Mouse (Mus musculus): ENCODE results near the gene Abcc8. TPM values are rescaled to one million over a fixed set of nuclear protein-coding genes. Genes with fewer than 3 reads are reported as not detected.

Gene Abcc8
- total RNA-seq, 2 experiments from 2014 or later: 0.76 to 9.4 TPM

DNA sequence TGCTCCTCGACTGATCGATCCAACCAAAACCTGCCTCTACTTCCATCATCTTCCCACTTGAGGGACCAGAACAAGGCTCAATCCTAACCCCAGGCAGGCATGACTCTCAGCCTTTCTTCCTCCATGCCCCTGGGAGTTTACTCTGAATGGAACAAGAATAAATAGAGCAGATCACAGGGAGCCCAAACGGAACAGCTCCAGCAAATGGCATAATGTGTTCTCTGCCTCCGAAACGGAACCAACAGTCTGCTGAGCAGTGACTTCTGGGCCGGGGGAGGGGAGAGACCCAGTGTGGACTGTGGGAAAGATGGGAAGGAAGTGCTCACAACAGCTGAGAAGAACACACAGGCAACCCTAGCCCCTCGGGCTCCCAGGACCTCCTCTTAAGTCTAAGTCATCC is 22.1 kb downstream of the Abcc8 start:
- no peak for DNase-seq (ENCODE audit: low spot score in 2 of 2)

DNA sequence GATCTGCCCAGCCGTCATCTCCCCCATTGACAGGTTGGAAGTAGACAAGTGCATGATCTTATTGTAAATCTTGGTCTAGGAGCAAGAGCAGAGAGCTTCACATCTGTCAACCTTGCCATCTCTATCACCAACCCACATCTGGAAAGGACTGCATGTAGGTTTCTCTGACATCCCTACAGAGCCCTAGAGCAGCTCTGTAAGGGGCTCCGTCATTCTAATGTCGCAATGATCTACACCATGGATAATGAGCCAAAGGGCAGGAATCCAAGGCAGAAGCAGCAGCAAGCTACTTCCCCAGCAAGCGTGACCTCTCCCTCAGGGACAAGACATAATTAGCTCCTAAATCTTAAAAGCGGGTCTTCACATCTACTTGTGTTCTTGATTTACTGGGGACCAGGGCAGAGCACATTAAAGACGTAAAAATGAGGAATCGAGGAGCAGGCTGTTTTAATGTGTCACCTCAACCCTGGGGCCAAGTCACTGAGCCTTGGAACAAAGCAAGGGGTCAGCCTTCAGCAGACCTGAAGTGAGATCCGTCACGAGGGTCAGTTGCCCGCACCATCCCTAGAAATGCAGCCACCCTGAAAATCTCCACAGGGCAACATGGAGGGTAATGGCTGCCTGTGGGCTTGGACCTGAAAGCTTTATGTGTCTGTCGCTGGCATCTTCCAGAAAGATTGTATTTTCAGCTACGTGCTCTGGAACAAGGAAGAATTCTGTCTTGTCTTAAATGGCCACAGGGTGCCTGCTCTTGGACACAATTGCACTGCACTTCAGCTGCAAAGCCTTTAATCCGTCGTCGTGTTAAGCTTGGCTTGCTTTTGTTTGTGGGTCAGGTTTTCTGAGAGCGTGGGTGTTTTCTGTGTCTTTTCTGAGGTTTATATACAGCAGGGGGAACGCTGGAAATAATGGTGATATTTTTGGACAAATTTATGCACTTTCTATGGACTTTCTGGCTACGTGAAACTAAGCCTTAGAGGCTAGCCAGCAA is 25.0 kb downstream of the Abcc8 start:
- DNase-seq (ENCODE audit: low spot score in 2 of 2): no peak

DNA sequence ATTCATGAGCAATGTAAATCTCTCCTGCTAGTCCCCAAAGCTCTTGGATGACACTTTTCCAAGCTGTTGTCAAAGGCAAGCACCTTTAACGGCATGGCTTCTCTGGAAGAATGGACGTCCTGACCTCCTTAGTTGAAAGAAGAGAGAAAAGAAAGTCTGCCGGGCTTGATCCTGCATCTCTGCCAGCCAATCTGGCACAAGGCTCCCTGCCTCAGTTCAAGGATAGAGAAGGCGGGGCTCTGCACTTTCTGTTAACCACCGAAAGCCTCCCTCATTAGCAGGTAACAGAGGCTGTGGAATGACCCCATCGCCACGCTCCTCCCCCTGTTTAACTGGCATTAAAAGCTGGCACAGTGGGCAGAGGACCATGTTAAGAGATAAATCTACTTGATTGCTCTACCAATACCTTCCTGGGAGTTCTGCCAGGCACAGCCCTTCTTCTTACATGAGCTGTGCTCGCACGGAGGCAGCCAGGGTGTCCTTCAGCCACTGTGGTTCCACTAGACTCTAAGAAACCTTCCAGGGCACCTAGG is 26.9 kb downstream of the Abcc8 start:
- DNase-seq (ENCODE audit: low spot score in 2 of 2): no peak

DNA sequence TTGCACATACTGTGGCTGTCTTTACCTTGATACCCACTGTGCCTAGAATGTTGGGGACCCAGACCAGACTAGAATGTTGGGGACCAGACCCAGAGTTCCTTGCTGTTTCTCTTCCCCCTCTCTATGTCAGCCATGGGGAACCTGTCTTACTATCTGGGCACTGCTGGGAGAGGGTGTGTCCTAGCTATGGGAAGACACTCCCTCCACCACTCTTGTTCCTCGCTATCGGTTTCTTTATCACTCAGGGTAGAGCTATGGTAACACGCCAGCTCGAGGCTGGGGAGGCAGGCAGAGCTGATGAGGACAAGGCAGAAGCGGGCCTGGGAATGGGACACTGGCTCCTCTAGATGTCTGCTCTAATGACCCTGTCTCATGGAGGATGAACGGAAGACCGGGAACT is 32.4 kb downstream of the Abcc8 start:
- DNase-seq (ENCODE audit: low spot score in 2 of 2): no peak

DNA sequence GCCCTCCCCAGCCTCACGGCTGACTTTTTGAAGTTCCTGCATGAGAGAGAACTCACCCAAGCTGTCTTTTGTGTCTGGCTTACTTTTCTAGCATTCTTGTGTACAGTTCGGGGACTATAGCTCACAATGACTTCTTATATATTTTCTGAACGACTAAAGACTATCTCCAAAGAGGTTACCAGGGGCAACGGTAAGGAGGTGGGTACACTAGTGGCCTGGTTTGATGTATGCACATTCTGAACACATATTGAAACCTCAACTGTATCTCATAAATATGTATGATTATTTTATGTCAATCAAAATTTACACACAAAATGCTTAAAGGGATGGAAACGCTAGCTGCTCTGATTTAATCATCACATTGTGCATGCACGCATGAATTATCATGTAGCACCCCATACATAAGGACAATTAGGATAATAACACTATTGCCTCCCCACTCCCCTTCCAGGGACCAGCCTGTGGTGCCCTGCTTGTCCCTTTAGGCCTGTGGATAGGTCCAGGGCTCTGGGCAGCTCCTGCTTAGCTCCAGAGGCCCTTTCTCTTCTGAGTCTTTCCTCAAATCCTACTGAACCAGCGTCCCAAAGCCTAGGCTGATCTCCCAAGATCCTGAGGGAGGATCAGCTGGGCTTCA is 33.0 kb downstream of the Abcc8 start:
- DNase-seq (ENCODE audit: low spot score in 2 of 2): no peak

DNA sequence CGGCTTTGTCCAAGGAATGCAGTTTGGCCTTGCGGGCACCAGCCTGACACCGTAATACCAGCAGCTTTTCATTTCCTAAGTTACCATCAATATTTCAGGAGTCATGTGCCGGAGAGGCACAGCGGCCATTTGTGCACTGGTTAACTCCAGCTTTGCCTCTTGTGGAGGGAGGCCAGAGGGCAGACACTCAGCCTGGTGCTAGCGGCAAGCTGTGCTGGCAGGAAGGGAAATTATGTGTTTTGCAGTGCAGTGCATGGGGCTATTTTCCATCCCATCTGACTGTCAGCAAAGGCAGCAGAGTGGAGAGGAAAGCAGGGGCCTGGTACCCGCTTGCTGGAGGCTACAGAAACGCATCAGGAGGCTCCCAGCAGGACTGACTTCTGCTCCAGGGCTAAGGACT is 35.8 kb downstream of the Abcc8 start:
- no peak for DNase-seq (ENCODE audit: low spot score in 2 of 2)

DNA sequence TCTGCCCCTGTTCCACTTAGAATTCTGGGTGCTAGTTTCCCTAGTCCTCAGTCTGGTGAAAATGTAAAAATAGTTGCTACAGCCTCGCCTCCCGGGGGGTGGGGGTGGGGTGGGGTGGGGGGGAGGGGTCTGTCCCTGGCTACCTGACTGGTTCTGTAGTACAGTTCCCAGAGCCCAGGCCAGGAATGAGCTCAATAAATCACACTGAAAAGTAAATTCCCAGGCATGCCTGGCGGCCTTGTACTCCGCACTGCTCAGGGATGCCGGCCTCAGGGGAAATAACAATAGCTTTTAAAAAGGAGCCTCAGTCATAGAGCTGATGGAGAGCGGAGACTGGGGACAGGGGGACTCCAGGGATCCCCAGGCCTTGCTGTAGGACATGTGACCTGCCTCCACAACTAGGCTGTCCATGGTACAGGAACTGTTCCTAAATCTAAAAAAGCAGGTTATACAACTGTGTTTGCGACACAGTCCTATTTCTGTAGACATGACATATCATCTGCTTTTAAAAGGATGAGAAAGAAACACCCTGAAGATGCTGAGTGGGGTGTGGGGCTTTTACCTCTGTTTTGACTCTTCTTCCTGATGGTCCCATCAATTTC is 41.4 kb downstream of the Abcc8 start:
- DNase-seq (ENCODE audit: low spot score in 2 of 2): no peak

DNA sequence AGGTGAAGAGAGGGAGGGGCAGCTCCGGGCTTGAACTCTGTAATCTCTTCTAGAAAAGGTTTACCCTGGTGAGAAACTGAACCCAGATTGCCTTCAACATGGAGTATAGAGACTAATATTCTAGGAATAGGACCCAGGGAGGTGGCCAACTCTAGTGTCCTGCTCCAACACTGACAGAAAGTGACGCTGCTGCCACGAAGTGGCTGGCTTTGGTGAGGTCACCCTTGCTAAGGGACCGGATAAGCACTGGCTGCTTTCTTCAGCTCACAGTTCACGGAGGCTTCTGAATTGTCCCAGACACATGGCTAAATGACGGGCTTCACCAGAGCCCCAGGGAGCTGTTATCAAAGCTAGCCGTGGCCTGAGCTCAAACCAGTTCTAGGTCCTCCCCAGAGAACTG is 46.0 kb downstream of the Abcc8 start:
- DNase-seq (ENCODE audit: low spot score in 2 of 2): no peak

DNA sequence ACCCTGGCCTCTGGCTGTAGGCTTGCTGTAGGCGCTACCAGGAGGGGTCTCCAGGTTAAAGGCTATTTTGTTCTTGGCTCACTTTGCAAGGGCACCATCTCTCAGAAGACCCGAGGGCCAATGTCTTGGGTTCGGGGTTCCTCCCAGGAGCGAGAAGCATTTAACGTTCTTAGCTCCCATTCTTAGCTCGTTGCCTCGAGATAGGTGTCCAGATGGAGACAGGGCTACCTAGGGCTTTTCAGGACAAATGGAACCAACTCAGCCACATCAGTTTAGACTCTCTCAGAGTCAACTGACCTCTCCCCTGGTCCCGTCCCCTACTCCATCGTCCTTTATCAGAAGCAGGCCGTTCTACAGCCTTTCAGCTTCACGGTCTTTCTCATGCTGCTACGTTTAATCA is 47.6 kb downstream of the Abcc8 start:
- no peak for DNase-seq (ENCODE audit: low spot score in 2 of 2)

DNA sequence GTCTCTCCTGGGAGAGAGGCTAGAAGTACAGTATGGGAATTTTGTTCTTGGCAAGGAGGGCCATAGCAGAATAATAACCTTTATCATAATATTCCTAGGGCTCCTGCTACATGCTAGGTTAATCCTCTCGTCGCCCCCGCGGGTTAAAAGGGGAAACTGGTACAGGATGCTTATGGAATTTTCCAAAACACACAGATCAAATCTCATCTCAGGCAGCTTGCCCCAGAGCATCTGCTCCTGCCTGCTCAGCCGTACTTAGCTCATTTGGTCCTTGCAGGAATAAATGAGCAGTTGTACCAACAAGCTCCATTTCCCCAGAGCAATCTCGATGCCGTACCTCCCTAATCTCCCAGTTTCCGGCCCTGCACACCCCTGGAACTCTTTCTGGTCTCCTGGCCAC is 48.0 kb downstream of the Abcc8 start:
- no peak for DNase-seq (ENCODE audit: low spot score in 2 of 2)

DNA sequence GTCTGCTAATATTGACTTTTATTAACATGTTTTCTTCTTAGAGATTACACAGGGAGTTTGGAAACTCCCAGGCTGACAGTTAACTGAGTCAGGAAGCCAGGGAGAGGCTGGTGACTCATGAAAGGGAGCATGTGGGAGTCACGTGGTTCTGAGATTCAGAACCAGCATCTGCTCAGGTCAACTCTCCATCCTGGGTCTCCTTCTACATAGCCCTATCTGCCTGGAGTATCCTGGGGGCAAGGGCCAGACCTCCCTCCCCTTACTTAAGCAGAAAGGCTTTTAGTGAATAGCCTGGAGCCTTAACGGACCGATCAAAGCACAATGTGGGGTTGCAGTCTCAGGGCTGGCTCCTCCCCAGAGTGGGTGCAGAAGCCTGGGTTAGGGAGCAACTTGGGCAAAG is 48.6 kb downstream of the Abcc8 start:
- DNase-seq (ENCODE audit: low spot score in 2 of 2): no peak

DNA sequence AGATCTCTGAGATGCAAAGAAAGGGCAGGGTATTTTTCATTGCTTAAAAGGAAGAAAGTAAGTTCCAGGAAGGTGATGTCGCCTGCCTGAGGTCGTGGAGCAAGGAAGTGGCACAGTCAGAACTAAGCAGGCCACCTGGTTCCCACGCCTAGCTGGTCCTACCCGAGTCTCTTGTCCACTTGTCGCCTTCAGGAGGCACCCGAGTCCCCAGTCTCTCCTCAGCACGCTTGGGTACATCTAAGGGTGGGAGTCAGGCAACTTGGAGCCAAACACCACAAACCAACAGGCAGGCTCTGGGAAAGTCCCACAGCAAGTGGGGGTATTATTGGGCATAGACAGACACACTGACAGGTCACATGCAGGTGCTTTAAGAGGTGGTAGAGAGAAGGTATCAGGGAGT is 49.1 kb downstream of the Abcc8 start:
- no peak for DNase-seq (ENCODE audit: low spot score in 2 of 2)

DNA sequence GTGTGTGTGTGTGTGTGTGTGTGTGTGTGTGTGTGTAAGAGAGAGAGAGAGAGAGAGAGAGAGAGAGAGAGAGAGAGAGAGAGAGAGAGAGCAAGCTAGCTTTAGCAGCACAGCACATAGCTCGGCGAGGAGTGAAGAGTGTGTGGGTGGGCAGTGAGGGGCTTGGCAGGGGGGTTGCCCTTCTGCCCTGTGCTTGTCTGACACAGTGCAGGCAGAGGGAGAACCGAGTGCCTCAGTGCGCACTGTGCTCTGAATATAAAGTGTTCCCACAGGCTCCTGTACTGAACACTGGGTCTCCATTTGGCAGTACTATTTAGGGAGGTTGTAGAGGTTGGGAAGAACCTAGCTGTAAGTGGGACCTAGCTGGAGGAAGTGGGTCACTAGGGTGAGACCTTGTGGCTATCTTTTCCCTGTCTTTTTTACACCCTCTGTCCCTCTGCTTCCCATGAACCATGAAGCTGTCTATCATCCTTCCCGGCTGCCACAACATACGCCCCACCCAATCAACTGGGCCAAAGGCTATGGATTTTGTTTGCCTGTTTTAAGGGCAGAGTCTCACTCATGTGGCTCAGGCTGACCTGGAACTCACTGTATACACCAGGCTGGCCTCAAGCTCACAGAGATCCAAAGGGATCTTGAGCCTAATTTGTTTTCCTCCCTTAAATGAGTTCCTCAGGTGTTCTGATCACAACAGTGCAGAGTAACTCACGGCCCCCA is 50.2 kb downstream of the Abcc8 start:
- no peak for DNase-seq (ENCODE audit: low spot score in 2 of 2)

DNA sequence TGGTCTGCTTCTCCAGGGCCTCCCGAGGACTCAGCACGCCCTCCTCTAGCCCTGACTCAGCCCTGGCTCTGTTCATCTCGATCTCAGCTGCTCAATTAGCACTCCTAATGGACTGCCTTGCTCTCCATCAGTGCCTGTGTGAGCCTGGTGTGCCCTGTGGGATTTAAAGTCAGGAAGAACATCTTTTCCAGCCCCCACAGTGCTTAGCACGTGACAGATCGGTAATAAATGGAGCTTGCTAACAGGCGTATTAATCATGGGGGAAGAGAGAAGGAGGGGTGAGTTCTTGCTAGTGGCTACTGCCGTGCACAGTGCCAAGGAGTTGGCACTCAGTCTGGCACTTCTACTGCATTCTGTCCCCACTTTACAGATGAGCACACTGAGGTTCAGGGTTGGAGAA is 51.6 kb downstream of the Abcc8 start:
- DNase-seq (ENCODE audit: low spot score in 2 of 2): no peak

DNA sequence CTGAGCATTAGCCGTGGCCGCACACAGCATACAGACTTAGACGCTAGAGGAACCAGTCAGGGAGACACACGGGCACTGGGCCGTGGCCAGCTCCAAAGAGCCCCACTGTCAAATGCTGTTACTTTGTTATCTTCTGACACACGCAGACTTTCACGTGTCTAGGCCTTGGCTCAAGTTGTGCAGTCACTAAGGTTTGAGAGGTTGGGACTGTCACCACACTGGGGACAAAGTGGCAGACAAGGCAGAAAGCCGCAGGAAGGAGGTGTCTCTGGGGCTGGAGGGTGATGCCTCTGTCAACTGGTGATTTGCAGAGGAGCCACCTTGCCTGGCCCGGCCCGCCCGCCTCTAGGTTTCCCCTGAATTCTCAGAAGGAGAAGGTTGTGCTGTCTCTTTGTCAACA is 54.5 kb downstream of the Abcc8 start:
- no peak for DNase-seq (ENCODE audit: low spot score in 2 of 2)

DNA sequence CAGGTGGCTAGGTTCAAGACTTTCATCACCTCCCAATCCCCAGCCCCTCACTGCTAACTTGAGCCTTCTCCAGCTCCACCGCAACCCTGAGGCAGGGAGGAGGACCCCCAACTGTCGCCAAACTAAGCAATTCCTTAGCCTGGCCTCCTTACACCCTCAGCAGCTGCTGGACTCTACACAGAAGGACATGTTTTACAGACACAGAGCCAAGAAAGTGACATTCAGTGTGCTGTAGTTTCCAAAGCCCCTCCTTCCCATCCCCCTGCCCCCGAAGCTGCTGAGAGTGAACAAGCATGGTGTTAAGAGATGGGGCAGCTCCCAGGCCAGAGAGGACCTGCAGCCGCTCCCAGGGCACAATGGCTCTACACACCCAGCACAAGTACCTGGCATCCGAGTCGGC is 55.4 kb downstream of the Abcc8 start:
- DNase-seq (ENCODE audit: low spot score in 2 of 2): no peak

DNA sequence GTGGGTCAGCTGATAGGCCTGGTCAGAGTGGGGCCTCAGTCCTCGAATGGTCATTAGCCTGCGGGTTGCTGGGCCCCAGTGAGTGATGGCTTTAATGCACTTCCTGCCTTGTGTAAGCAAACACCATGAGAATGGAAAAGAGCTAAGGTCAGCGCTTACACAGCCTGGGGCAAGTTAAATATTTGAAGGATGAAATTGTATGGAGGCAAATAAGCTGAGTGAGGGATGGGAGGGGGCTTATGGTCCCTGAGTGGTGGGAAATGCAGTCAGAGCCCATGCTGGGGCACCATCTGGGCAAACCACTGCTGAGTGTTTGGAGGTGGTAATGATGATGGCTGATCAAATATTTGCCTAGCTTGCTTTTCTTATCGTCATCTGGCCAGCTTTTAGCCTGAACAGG is 56.9 kb downstream of the Abcc8 start:
- no peak for DNase-seq (ENCODE audit: low spot score in 2 of 2)

DNA sequence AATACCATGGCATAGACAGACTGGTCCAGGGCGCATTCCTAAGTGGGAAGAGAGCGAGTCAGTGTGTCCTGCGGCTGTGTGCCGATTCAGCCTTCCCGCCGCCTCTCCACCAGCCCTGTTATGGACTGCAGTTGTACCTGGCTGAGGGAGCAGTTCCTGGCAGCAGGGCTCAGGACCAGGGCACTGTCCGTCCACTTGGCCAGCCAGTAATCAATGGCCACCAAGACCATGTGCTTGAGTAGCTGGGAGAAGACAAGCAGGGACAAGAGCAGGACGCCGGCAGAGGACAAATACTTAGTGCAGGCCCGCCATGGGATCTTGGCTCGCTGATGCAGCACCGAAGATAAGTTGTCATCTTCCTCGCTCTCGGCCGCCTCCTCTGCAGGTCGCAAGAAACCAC is 62.8 kb downstream of the Abcc8 start:
- DNase-seq (ENCODE audit: low spot score in 2 of 2): no peak

DNA sequence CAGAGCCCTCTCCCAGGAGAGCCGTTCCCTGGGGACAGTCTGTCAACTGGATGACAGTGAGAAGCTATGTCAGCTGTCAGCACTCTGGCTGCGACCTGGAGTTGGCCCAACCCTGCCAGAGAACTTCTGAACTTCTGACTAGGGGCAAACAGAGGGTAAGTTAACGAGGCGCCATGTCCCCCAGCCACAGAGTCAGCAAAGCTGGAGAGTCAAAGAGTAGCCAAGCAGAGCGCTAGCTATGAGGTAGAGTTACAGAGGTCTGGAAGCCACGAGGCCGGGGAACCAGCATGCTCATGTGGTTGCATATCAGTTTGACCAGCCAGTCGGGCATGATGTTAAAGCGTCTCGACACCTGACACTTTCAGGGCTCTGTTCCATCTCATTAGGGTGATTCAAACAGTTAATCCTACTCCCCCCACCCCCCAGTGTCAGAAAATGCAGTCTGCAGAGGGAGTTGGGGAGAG is 63.7 kb downstream of the Abcc8 start:
- no peak for DNase-seq (ENCODE audit: low spot score in 2 of 2)

DNA sequence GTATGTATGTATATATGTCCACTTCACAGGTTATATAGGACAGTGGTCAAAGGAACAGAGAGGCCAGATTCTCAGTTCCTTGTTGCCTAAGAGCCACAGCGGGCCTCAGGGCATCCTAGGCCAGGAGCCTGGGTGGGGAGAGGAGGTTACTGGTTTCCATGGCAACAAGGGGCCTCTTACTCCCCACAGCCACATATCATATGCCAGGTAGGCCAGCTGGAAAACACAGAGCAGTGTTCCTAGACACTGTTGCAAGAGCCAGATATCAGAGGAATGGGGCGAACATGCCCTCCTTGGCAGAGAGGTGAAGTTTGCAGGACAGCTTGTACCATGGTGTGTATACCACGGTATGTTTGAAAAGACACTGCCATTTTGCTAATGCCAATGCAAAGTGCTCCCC is 66.4 kb downstream of the Abcc8 start:
- no peak for DNase-seq (ENCODE audit: low spot score in 2 of 2)

DNA sequence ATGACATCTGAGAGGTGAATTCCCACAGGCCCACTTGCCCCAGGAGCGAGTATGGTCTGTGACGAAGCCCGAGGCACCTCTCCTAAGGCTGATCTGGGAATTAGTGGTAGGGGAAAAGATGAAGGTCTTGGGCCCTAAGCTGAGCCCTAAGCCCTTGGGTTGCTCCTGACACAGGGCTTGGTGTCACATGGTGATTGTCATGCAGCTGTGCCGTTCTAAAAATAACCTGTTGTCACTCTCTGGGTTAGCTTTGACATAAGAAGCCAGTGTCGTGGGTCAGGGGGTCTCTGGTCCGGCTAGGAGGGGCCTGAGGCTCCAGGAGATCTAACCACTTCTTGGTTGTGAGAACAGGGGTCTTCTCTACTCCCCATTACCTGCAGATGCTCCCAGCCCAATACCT is 67.9 kb downstream of the Abcc8 start:
- DNase-seq (ENCODE audit: low spot score in 2 of 2): no peak

Data from adrenal gland, postnatal 4 days (tissue).